28 mouse cellular contexts compared by ENCODE assay signal in genomic region chr12:75466206-75466605, GRCm38 (mm10). TPM values are rescaled to one million over a fixed set of nuclear protein-coding genes. Genes with fewer than 3 reads are reported as not detected.
"Had no signal": no experiment of that assay in that cellular context is flagged by ENCODE, and none has a peak within 500 bp of the region (broad histone marks: within the 10 kb centered on the region; RNA-seq: fewer than 3 reads in every experiment).

No protein-coding gene starts in this region.

- H3K4me2 ChIP-seq: heart, embryonic 11.5 days; intestine, embryonic 15.5 days; liver, embryonic 11.5 days; liver, embryonic 13.5 days; liver, embryonic 15.5 days had no signal

- H3K27me3 ChIP-seq: intestine, embryonic 15.5 days; liver, embryonic 13.5 days; liver, embryonic 15.5 days had no signal

- H3K9ac ChIP-seq: intestine, embryonic 15.5 days; liver, embryonic 13.5 days; liver, embryonic 15.5 days; liver, postnatal 0 days had no signal

- H3K9me3 ChIP-seq: hindbrain, embryonic 10.5 days; intestine, embryonic 15.5 days; liver, embryonic 13.5 days; liver, embryonic 15.5 days had no signal

- H3K4me1 ChIP-seq: hindbrain, embryonic 10.5 days; intestine, embryonic 15.5 days; liver, embryonic 13.5 days; liver, embryonic 15.5 days had no signal

- H3K27ac ChIP-seq: gastrocnemius, adult 2 months; heart, adult 2 months; hindbrain, embryonic 10.5 days; intestine, embryonic 15.5 days; kidney, postnatal 0 days; layer of hippocampus, adult 2 months; left cerebral cortex, adult 2 months; liver, embryonic 13.5 days; liver, embryonic 15.5 days had no signal

- H3K4me3 ChIP-seq: gastrocnemius, adult 2 months; heart, adult 2 months; hindbrain, embryonic 10.5 days; intestine, embryonic 15.5 days; layer of hippocampus, adult 2 months; left cerebral cortex, adult 2 months; liver, embryonic 13.5 days; liver, embryonic 15.5 days had no signal

- DNase-seq: gastrocnemius, adult 2 months; gastrocnemius, postnatal 10 days; gastrocnemius, postnatal 25 days; heart, adult 2 months; heart, postnatal 10 days; heart, postnatal 4 days; kidney, adult 18-20 months; kidney, postnatal 14 days; kidney, postnatal 4 days; liver, embryonic 13.5 days; liver, postnatal 0 days had no signal

- ATAC-seq: forebrain, embryonic 16.5 days; hindbrain, embryonic 16.5 days; inflammation-experienced regulatory T-cells, adult 6 months; intestine, embryonic 15.5 days; intestine, postnatal 0 days; liver, postnatal 0 days had no signal

- H3K36me3 ChIP-seq: intestine, embryonic 15.5 days had no signal

RNA-seq across cellular contexts. Expression of gene Gphb5, which starts 49.6 kb away (rescaled TPM):
- polyA plus RNA-seq: forebrain, embryonic 16.5 days; frontal cortex, adult 2 months; heart, adult 2 months; heart, embryonic 11.5 days; heart, embryonic 14.5 days; hindbrain, embryonic 10.5 days; hindbrain, embryonic 16.5 days; inflammation-experienced regulatory T-cells, adult 6 months; intestine, embryonic 15.5 days; intestine, postnatal 0 days; kidney, embryonic 14.5 days; kidney, postnatal 0 days; limb, embryonic 11.5 days; limb, embryonic 14.5 days; liver, embryonic 11.5 days; liver, embryonic 13.5 days; liver, embryonic 15.5 days; liver, postnatal 0 days had no signal
